Mouse (Mus musculus) spleen, embryonic (tissue): ENCODE results near the gene Cpeb2.

Experiments used
- CTCF ChIA-PET: fragments of 350-600 bp; sonication (Branson Sonifier 250); formaldehyde crosslinking; loops from one replicate; lab custom pipeline; 2022; lab: Charles Lee

Gene Cpeb2

DNA sequence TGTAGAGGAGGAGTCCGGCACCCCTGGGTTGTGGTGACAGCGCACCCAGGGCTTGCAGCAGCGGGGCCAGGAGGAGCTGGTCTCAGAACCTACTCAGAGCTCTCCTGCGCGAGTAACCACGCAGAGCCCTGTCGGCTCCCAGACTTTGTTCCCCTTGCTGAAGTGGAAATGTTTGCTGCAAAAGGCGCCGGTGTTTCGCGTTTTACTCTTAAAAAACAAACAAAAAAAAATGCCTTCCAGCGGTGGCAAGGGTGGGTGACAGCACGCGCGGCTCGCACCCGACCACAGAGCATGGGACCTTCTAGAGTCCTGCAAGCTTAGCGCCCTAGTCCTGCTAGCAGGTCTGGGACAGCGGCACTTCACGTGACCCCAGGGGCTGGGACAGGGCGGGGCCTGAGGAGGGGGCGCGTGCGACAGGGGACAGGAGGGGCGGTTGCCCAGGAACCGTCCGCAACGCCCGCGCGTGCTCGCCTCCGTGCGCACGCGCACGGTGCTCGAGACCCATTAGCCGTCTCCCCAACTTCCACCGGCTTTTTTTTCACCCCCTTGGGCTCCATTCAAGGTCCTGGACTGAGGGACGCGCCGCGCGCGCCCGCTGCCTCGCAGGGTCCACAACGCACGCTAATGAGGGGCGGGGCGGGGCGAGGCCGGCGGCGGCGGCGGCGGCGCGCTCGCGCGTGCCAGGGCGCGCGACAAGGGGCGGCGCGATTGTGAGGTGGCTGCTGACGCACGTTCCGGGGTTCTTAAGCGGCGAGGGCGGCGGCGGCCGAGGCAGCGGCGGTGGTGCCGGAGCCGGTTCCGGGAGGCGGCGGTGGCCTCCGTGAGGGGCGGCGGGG lies at the start of gene Cpeb2:
Gene Cpeb2 (plus strand): TSS at position 691 of the 836 bp plus-strand sequence.
- CTCF ChIA-PET: interaction anchor here (0.6 kb wide), 1 partner anchor 123 kb away, joined by 3 read pairs; no protein-coding TSS in a partner anchor

GRCm38 (mm10) chr5:43183556-43183955 lies 49.4 kb upstream of the Cpeb2 start:
- CTCF ChIA-PET: no interaction called here

- CTCF ChIA-PET: no interaction called here
Observed at GRCm38 (mm10) chr5:43184834-43185233, 48.1 kb upstream of the Cpeb2 start.

GRCm38 (mm10) chr5:43185478-43185877 lies 47.5 kb upstream of the Cpeb2 start:
- CTCF ChIA-PET: no interaction called here

GRCm38 (mm10) chr5:43200686-43201085 lies 32.3 kb upstream of the Cpeb2 start:
- CTCF ChIA-PET: interaction anchor here (0.7 kb wide), 1 partner anchor 1340 kb away, joined by 3 read pairs; no protein-coding TSS in a partner anchor

DNA sequence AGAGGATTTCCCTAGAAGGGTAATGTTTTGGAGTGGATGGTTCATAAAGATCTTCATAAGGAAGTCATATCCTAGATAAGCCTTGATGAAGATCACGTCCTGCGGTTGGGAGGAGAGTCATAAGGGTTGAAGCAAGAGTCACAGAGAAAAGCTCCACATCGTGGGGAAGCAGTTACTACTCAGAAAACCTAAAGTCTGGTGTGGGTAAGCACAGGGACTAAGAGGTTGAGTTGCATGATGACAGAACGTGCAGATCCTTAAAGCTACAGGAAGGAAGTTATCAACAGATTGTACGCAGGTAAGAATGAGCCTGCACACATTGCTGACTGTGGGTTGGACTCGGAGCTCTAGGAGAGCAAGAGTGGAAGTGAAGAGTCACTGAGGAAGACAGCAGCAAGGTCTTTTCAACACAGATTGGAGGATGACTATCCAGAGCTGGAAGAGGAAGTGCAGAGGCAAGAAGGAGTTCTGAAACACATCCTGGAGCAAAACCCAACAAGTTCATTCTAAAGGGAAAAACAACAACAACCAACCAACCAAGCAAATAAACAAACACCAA lies 26.4 kb upstream of the Cpeb2 start:
- CTCF ChIA-PET: no interaction called here

- CTCF ChIA-PET: no interaction called here
Observed at GRCm38 (mm10) chr5:43217468-43217867, 15.5 kb upstream of the Cpeb2 start.

DNA sequence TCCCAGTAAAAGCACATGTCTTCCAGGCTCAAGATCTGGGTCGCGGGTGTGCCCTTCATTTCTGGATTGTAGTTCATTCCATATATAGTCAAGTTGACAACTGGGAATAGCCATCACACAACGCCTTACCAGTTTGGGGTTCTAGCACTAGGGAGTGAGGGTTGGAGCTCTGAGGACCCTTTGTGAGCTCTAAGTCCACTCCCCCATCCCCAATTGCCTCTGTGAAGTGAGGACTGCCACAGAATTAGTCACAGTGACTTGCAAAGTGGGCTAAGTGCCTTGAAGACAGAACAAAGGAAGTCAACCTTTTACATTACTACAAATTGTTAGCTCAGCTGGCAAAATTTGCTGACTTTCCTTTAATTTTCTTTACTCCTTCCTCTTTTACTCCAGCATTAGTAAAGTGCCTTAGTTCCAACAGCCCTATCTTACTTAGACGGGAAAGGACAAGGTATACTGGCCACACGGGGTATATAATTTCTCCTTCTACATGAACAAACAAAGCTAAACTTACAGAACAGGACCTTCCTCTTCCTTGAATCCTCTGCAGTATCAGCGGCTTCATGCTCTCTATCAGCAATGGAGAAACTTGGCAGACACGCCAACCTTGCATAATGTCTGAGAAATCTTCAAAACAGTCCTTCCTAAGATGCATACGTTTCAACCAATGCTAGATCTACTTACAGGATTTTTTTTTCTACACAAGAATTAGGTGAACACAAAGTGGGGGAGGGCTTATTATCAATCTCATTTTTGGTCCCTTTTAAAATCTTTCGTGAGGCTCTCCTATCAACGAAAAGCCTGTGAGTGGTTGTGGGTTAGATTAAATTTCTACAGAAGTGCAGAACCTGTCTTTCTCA lies 14.8 kb upstream of the Cpeb2 start:
- CTCF ChIA-PET: no interaction called here

GRCm38 (mm10) chr5:43218847-43219132 lies 14.2 kb upstream of the Cpeb2 start:
- CTCF ChIA-PET: no interaction called here

DNA sequence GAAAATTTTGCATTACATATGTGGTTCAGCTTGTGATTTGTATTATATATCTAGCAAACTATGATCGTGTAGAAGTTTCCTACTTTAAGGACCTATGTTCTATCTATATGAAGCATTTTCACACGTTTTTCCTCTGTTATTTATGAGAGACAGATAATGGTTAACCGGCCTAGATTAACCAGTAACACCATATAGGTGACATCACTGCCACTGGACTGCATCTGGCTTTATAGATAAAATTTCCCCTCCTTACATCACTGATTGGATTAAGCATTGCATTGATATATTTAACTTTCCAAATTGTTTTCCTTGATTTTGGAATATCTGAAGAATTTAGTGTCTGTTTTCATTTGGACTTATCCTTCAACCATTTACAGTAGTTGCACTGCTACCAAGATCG lies 9.6 kb upstream of the Cpeb2 start:
- CTCF ChIA-PET: no interaction called here

GRCm38 (mm10) chr5:43224245-43224644 lies 8.7 kb upstream of the Cpeb2 start:
- CTCF ChIA-PET: no interaction called here

DNA sequence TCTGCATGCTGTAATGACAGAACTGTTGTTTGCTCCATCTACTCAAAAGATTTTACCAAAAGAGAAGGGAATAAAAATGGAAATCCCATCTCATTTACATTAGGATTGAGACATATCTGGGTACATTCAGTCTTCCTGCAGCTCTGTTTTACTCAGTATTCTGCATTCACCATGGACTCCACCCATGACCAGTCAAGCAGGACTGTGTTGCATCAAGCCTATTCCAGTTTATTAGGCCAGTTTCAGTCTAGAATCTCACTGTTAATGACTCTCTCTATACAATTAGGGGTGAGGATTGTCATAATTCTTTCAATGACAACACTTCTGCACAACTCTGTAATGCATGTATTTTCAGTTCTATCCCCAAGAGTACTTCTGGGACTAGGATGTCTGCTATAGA lies 6.8 kb upstream of the Cpeb2 start:
- CTCF ChIA-PET: no interaction called here

DNA sequence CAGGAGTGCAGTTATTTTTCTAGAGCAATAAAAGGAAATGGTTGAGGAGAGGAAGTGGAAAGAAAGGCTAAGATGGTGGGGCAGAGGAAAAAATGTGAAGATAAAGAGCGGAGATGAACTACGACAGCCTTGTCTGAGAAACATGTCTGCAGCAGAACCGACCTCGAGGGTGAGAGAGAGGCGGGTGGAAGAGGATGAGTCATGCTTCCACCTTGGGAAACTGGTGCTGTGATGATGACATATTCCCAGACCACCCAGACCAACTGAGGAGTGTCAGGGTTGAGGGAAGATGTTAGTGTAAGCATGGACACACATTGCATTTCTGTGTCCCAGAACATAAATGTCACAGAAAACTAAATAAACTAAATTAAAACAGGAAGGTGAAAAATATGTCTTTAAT lies 5.4 kb upstream of the Cpeb2 start:
- CTCF ChIA-PET: no interaction called here

GRCm38 (mm10) chr5:43231061-43231460 lies 1.9 kb upstream of the Cpeb2 start:
- CTCF ChIA-PET: interaction anchor here (0.6 kb wide), 1 partner anchor 666 kb away, joined by 6 read pairs; no protein-coding TSS in a partner anchor

- CTCF ChIA-PET: interaction anchor here (0.6 kb wide), 1 partner anchor 122 kb away, joined by 3 read pairs; no protein-coding TSS in a partner anchor
Observed at GRCm38 (mm10) chr5:43232149-43232479, 856 bp upstream of the Cpeb2 start.

DNA sequence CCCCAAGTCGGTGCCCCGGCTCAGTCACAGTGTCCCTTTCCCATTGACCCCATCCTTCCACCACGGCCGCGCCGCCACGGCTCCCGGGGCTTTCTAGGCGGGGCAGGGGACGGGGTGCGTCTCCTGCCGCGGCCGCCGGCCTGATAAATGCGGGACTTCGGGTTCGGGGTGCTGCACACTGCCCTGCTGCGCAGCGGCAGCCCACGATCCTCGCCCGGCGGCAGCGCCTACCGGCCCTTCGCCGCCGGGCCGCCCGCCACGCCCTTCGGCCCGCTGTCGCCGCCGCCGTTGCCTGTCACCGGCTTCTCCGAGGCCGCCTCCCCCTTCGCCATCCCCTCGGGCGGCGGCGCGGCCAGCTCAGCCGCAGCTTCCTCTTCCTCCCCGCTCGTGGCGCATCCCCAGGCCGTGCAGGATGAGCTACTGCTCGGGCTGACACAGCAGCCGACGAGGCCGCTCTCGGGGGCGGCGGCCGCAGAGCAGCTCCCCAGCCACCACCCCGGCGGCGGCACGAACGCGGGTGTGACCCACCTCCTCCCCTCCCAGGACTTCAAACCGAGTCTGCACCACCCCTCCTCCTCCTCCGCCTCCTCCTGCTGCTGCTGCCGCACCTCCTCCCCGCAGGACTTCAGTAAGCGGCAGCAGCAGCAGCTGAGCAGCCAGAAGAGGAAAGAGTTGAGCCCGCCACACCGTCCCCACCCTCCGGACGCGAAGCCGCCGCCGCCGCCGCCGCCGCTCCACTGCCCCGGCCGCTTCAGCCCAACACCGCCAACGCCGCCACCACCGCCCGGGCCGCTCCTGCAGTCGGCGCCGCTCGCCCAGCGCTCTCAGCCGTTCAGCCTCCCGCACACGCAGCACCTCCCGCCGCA lies 579 bp downstream of the Cpeb2 start:
- CTCF ChIA-PET: no interaction called here

- CTCF ChIA-PET: interaction anchor here (1.1 kb wide), 1 partner anchor 33 kb away, joined by 3 read pairs; no protein-coding TSS in a partner anchor
Observed at GRCm38 (mm10) chr5:43234321-43235185, 1.6 kb downstream of the Cpeb2 start.

DNA sequence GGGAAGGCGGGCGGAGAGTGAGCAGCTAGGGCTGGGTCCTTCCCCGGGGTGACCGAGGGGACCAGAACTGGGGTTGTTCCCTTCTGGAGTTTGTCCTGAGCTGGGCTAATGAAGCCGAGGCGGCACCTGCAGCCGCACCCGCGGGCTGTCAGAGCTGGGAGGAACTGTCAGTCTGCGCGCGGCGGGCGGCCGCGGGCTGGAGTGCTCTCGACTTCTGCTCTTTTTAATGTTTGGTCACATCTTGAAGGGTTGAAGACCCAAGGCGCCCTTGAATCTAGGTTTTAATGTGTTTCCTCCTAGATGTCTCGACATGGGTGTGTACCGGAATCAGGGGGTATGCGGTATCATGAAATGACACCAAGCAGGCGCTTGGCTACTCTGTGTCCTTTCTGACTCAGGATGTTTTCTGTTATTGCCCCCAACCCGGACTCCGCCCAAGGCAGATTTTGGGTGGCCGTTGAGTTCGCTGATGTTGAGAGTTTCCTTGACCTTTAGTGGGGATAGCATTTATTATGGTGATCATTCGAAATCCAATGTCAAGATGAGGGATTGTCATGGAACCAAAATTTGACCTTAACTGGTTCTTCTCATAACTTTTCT lies 2.3 kb downstream of the Cpeb2 start:
- CTCF ChIA-PET: interaction anchor here (1.1 kb wide), 1 partner anchor 33 kb away, joined by 3 read pairs; no protein-coding TSS in a partner anchor

GRCm38 (mm10) chr5:43235997-43236396 lies 3.0 kb downstream of the Cpeb2 start:
- CTCF ChIA-PET: no interaction called here

- CTCF ChIA-PET: no interaction called here
Observed at GRCm38 (mm10) chr5:43236476-43236875, 3.5 kb downstream of the Cpeb2 start.
